Mouse (Mus musculus) limb, embryonic 13.5 days (tissue): ENCODE data around the gene Drosha. TPM values are rescaled to one million over a fixed set of nuclear protein-coding genes. Genes with fewer than 3 reads are reported as not detected.

Experiments used
- ATAC-seq: fragments of 200-750 bp; cut with Nextera tagmentation; 2 replicates; pipeline ENCODE4 v1.8.0; 2017; ENCODE audit warnings: low read depth, moderate number of reproducible peaks, moderate TSS enrichment; ENCODE audit not compliant: low FRiP score
- H3K27ac ChIP-seq: fragments of 300-500 bp; sonication (generic); 2 replicates; pipeline ENCODE4 v1.5.1; 2015; ENCODE audit warnings: inconsistent platforms, mild to moderate bottlenecking, moderate library complexity
- H3K27me3 ChIP-seq: fragments of 300-500 bp; sonication (generic); 2 replicates; pipeline ENCODE4 v1.6.1; 2015; ENCODE audit warnings: mild to moderate bottlenecking, inconsistent platforms
- H3K36me3 ChIP-seq: fragments of 300-500 bp; sonication (generic); 2 replicates; pipeline ENCODE4 v1.6.1; 2015; ENCODE audit warnings: inconsistent platforms, mild to moderate bottlenecking, moderate library complexity
- H3K4me1 ChIP-seq: fragments of 300-500 bp; sonication (generic); 2 replicates; pipeline ENCODE4 v1.6.1; 2015; ENCODE audit warnings: inconsistent platforms
- H3K4me2 ChIP-seq: fragments of 300-500 bp; sonication (generic); replicated peaks from 2 replicates; pipeline ENCODE4 v1.6.1; 2015; ENCODE audit warnings: inconsistent platforms, mild to moderate bottlenecking, moderate library complexity
- H3K4me3 ChIP-seq: fragments of 300-500 bp; sonication (generic); 2 replicates; pipeline ENCODE4 v1.5.1; 2015; ENCODE audit warnings: moderate library complexity, mild to moderate bottlenecking, inconsistent platforms
- H3K9ac ChIP-seq: fragments of 300-500 bp; sonication (generic); 2 replicates; pipeline ENCODE4 v1.6.1; 2015; ENCODE audit warnings: mild to moderate bottlenecking, inconsistent platforms
- H3K9me3 ChIP-seq: fragments of 300-500 bp; sonication (generic); 2 replicates; pipeline ENCODE4 v1.6.1; 2016; ENCODE audit warnings: inconsistent platforms
- WGBS: fragments of 180-500 bp; shearing (Covaris S2); methylation state at CpG from one replicate; pipeline ENCODE4 v1.1.7; 2015; 5-methylcytosine and 5-hydroxymethylcytosine counted together
- microRNA-seq: library from miRNA; unstranded; fragments of <30 nt; microRNA quantifications from one replicate; pipeline ENCODE4, GENCODE M21; 2016
- polyA plus RNA-seq: library from polyadenylated mRNA; unstranded; fragments of >200 nt; fragmentation: Nextera tagmentation; extraction: Ambion mirVana; gene quantifications from 2 replicates; pipeline ENCODE4 v1.2.1, GENCODE M21; 2015

The Drosha gene
- polyA plus RNA-seq, 1 experiment from 2014 or later: 47.6 TPM

GRCm38 (mm10) chr15:12968815-12969214 is 144.2 kb downstream of the Drosha start:
- H3K27ac ChIP-seq: no peak overlapping the region
- H3K36me3 ChIP-seq: no peaks in the 10 kb centered on the region
- H3K4me3 ChIP-seq: no peak overlapping the region
- no peaks in the 10 kb centered on the region for H3K27me3 ChIP-seq
- H3K4me2 ChIP-seq: no peak overlapping the region
- ATAC-seq: no peak
- H3K9ac ChIP-seq: no peak overlapping the region
- WGBS: 80% methylated on average over 8 of the region's 8 CpGs
- H3K9me3 ChIP-seq: no peaks in the 10 kb centered on the region
- no peaks in the 10 kb centered on the region for H3K4me1 ChIP-seq

- Histone ChIP-seq H3K36me3 (no peaks in the 10 kb centered on the region), H3K4me1 (peaks cover 7% of the 10 kb centered on the region; the same call in 1 of the 2 replicates), H3K9ac (no peak overlapping the region), H3K27me3 (no peaks in the 10 kb centered on the region), H3K27ac (no peak overlapping the region), H3K9me3 (no peaks in the 10 kb centered on the region), H3K4me2 (no peak overlapping the region), H3K4me3 (no peak overlapping the region)
- WGBS: 87% methylated on average over 8 of the region's 8 CpGs
- ATAC-seq: no peak
Measured at GRCm38 (mm10) chr15:12972441-12972840, 147.8 kb downstream of the Drosha start.

Small RNA genes within 50 kb of the gene (microRNA-seq; reads per million reads assigned to microRNA genes)
- not detected for gene Gm47288

Other genes with a start within 250 kb of the Drosha start
- 28.6 TPM in 2 replicates for gene Pdzd2, start 84.9 kb upstream of the Drosha start, polyA plus RNA-seq
- gene 6030458C11Rik, start 166 bp upstream of the Drosha start, polyA plus RNA-seq: 49.7 and 51.1 TPM in 2 replicates